Mouse (Mus musculus): ENCODE results near the gene Thsd7a. TPM values are rescaled to one million over a fixed set of nuclear protein-coding genes. Genes with fewer than 3 reads are reported as not detected.

Gene Thsd7a
- polyA plus RNA-seq, 1 experiment from 2014 or later: 1.2 TPM

DNA sequence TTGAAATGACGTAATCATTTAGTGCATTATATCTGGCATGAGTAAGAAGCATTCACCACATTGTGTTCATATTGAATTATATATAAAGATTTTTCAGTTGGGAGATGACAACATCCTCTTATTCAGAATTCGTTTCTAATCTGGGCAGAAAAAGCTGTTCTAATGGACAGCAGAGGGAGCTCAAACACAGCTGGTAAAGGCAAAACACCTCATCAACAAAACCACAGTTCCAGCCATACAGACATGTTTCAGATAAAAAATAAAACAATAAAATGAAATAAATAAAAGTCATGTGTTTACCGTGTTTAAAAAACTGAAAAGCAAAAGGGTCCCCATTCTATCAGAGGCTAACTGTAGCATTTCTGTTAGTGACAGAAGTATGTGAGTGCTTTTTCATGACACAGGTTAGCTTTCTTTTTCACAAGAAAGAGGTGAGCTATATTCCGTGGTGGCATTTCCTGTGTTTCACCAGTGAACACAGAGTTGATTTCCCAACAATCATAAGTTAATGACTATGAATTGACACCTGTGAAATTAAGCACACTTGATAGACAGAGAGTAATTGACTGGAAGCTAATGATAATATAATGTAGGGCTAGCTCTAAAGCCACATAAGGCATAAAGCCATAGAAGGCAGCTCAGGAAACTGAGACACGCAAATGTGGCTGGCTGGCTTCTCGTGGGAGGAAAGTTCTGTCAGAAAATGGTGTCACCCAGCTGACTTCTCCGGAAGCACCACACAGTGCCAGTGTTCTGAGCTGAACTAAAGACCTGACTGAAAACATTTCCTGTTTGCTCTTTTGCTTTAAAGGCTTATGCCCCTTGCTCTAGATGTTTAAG lies 433.9 kb downstream of the Thsd7a start:
- H3K27ac ChIP-seq: no peak overlapping the region
- H3K4me3 ChIP-seq: no peak overlapping the region
- WGBS: 71% methylated on average over 7 of the region's 7 CpGs
- no peaks in the 10 kb centered on the region for H3K36me3 ChIP-seq
- no peak for DNase-seq (ENCODE audit: low spot score)
- no peaks in the 10 kb centered on the region for H3K27me3 ChIP-seq (ENCODE audit: low read depth, poor library complexity, severe bottlenecking)
- no peaks in the 10 kb centered on the region for H3K4me1 ChIP-seq
- no peaks in the 10 kb centered on the region for H3K9me3 ChIP-seq (replicated peaks)

DNA sequence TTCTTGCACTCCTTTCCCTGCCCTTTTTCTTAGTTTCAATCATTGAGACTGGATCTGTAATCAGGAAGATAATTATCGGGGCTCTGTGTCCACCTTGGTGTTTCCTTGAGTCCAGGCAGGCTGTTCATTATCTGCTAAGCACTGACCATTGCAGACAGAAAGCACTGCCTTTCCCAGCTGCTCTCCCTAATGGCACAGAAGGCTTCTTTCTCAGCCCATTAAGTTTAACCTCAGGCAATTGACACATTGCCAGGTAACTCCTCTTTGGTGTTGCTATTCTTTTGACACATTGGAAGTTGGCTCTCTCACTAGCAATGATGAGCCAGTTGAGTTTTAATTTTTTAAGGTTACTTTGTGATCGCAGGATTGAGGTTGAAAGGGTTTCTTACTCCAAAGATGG lies 441.7 kb downstream of the Thsd7a start:
- peaks cover 5% of the 10 kb centered on the region; the same call in 1 of the 2 replicates for H3K9me3 ChIP-seq (replicated peaks)

GRCm38 (mm10) chr6:12262641-12263400 lies 486.4 kb downstream of the Thsd7a start:
- 89% methylated on average over 15 of the region's 15 CpGs for WGBS
- no peak overlapping the region for H3K4me3 ChIP-seq
- no peaks in the 10 kb centered on the region for H3K27me3 ChIP-seq (ENCODE audit: low read depth, poor library complexity, severe bottlenecking)
- no peaks in the 10 kb centered on the region for H3K36me3 ChIP-seq
- no peaks in the 10 kb centered on the region for H3K9me3 ChIP-seq (replicated peaks)
- no peaks in the 10 kb centered on the region for H3K4me1 ChIP-seq
- H3K27ac ChIP-seq: no peak overlapping the region
- DNase-seq (ENCODE audit: low spot score): no peak

More for the DNA sequence above, 441.7 kb downstream of the Thsd7a start:
- H3K27ac ChIP-seq: no peak overlapping the region
- H3K27me3 ChIP-seq (ENCODE audit: low read depth, poor library complexity, severe bottlenecking): no peaks in the 10 kb centered on the region
- no peak for DNase-seq (ENCODE audit: low spot score)
- 84% methylated on average over 2 of the region's 2 CpGs for WGBS
- H3K4me3 ChIP-seq: no peak overlapping the region
- H3K4me1 ChIP-seq: no peaks in the 10 kb centered on the region
- H3K36me3 ChIP-seq: no peaks in the 10 kb centered on the region

All from limb, embryonic 10.5 days (tissue).